Mouse (Mus musculus) layer of hippocampus, postnatal 25 days (tissue): Measurements from ENCODE around the gene Crtac1. TPM values are rescaled to one million over a fixed set of nuclear protein-coding genes. Genes with fewer than 3 reads are reported as not detected.

ENCODE experiments used
- DNase-seq, 2 experiments: peaks; one replicate each; pipeline ENCODE4 v3.0.0; 2022; ENCODE audit warnings: mixed read lengths in 2 of 2, low spot score in 1 of 2; ENCODE audit errors: extremely low spot score in 1 of 2
- microRNA-seq, 2 experiments: library from miRNA; unstranded; fragments of <30 nt; microRNA quantifications; one replicate each; pipeline ENCODE4 v1.2.0; 2021
- total RNA-seq, 2 experiments: library from RNA; stranded (reverse); gene quantifications; 2 replicates each; pipeline ENCODE4 v1.2.3; 2021

Crtac1 gene
- total RNA-seq, 2 experiments from 2014 or later, result 82.9 to 105 TPM

DNA sequence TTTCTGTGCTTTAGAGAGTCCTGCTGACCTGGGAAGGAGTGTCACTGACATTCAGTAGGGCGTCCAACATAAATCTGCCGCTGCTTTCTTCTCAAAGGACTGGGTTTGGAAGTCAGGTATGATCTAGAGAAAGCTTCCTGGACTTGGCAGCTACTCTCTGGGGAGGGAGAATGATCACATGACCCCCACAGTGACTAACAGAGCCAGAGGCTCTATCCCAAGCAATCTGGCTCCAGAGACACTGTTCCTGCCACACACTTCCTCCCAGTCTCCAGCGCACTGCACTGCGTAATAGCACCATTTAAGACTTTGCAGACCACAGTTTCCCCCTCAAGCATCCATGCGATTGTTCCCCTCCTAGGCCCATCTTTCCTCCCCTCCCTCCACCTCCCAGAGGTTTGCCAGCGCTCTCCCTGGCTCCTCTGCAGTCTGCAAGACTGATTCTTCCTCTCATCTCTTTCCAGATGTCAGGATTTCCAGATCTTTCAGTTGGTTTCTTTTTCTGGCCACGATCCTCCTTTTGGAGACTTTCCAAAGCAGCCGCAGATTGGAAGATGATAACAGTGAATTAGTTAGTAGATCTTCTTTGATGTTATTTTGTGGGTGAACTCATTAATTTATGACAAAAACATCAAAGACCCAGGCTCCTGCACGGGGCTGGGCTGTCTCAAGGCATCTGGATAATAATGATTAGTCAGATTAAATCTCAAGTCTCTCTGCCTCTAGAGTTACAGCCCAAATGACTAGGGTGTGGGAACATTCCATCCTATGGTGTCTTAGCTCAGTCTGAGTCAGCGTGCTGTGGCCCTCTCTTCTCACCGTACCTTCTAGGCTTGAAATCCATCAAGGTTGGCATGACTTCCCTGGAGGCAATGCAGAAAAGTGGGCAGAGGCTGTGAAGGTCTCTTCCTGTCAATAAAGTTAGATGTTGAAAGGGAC is 181.3 kb downstream of the Crtac1 start:
- no peak for DNase-seq

DNA sequence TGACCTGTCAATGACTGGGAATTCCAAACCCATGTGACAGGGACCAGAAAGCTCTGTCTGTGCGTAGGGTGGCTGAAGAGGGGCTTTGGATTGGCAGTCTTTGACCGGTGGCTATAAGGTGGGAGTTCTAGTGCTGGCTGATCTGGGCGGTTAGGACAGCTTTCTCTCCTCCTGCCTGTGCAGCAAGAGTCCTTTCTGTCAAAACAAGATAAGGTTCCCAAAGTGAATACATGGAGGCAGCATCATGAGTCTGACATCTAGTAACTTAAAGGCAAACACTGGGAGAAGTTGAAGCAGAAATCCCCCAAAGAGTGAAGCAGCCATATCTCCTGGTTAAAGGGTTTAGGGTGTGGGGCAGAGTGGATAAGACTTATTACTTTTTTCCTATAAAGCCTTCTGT is 184.1 kb downstream of the Crtac1 start, which contains the start of gene Golga7b:
Gene Golga7b (plus strand): TSS at position 56 of the 400 bp plus-strand sequence.
- DNase-seq, result no peak

DNA sequence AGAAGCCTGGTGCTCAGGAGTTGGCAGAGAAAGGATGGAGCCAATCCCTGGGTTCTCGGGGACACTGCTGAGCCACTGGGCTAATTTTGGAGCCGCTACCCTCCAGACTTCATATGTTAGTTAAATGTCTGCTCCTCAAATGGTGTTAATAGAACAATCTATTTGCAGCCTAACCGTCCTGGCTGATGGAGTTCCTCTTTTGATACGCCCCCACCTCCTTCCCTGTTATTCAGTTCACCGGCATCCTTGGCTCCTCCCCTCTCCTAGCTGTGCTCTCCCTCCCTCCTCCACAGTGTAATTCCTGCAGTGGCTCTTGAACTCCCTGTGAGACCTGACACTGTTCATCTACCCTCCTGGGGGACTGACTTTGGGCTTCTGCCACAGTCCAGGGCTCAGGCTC is 185.0 kb downstream of the Crtac1 start:
- DNase-seq, result no peak

DNA sequence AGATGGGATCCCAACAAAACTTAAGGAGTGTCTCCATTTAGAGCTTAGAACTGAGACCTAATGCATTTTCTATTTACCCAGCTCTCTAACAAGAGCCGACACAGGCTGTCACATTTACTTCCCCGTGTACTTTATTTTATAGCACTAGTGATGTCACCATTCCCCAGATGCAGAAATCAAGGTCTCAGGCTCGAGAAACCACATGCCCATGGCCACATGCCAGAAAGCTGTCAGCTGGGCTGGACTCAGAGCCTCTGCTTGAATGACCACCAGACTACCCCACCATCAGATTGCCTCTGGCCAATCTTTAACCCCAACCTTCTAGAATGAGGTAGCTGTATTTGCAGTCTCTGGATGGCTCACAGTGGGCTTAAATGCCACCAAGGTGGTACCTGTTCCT is 188.2 kb downstream of the Crtac1 start:
- no peak for DNase-seq

DNA sequence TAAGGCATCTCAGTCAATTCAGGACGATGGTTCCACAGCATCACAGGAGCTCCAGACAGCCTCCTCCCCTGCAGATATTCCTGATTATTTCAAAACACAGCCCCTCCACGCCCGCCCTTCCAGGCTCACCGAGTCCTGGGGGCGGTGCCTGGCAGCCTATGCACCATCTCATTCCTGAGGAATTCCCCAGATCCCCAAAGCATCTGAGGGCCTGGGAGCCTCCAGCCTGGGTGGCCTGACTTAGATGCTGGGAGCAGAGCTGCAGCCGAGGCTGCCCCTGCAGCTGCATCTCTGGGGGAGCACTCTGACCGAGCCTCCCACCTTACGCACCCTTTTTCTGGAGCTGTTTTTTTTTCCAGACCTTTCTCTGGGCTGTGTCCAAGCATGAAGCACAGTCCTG is 190.7 kb downstream of the Crtac1 start:
- DNase-seq, result no peak

DNA sequence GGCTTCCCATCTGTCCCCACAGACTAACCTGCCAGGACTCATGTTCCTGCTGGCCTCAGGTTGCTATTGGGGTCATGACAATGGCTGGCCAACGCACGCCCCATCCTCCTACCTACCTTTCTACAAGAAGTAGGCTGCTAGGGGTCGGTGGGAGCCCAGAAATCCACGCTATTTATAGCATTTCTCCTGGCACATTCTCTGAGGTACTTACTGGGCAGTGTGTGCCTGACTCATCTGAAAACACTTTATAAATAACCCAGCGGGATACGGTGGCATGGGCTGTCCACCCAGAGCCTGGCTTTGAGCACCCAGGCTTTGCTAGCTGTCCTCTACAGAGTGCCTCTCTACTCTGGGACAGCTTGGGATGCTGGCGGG is 193.3 kb downstream of the Crtac1 start:
- DNase-seq, result no peak

DNA sequence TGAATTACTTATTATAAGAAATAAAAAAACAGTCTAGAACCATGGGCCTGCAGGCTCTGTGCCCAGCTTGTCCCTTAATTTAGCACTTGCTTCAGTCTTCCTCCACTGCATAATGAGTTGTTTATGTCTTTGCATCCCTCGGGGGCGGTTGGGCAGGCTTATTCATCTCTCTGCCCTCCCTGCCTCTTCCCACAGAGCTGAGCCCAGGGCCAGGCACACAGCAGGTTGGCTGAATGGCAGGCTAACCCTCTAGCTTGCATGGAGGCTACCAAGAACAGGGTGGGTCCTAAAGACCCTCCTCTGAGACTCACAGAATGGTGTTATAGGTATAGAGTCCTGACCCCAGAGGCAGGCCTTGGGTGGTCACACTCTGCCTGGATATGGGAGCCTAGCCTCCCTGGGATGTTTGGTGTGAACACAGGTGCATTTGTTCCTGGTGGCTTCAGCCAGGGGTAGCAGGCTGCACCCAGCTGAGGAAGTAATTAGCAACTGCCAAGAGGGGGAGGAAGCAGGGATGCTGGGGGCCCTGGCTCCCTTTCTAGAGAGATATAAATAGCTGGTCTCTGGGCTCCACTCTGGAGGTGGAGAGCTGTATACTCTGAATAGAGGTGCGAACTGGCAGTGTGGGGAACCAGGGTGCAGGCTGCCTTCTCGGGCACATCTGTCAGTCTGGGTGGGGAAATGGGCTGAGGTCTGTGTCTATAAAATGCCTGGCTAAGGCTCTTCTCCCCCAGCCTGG is 193.8 kb downstream of the Crtac1 start:
- DNase-seq, result no peak

Small RNAs within 50 kb of the gene (microRNA-seq; reads per million reads assigned to microRNA genes)
- gene Gm26339 (0 to 0.18 reads per million in 2 experiments), gene Mir3085 (17.1 to 20.4 reads per million in 2 experiments)

Other genes with a start within 250 kb of the Crtac1 start
- gene Sfrp5, start 229.5 kb downstream of the Crtac1 start, total RNA-seq, result not detected
- gene Golga7b, start 184.2 kb downstream of the Crtac1 start, total RNA-seq, result 10 to 100 TPM; 76.8 to 77.1 TPM
- gene R3hcc1l, start 87.0 kb upstream of the Crtac1 start, total RNA-seq, result 10 to 100 TPM; 19.4 to 24.4 TPM
- under 1 TPM; 0.25 to 0.35 TPM for gene Loxl4, start 181.0 kb upstream of the Crtac1 start, total RNA-seq